Mouse (Mus musculus): ENCODE data around the gene Aph1c.

- TF ChIP-seq CTCF (IDR thresholded peaks at IDR 0.05; ENCODE audit: low read depth, low read length) (no peak), GATA1 (IDR thresholded peaks at IDR 0.05; ENCODE audit: borderline replicate concordance, low read length) (no peak)
Observed at GRCm38 (mm10) chr9:66795464-66796324, 38.8 kb downstream of the Aph1c start, which contains the start of gene Aph1b.
